Mouse (Mus musculus): ENCODE results near the gene Prcp.

DNA sequence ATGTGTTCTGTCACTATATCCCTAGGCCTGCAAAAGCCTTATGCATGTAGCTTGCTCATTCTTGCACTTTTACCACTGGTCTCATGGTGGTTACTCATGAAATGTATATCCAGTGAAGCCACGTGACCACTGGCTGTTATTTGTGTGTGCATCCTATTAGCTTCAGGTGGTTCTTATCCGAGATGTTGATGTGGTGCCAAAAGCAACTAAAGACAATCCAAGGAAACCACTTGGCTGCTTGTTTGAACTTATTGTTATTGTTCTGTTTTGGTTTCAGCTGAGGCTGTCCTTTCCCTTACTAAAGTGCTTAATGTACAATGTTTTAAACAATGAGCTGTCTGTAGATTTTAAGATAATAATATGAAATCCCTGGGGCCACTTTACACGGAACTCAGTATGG lies 85.5 kb downstream of the Prcp start:
- no peak for TF ChIP-seq POLR2A (IDR thresholded peaks at IDR 0.05; ENCODE audit: extremely low read depth, insufficient read depth, low read length)
- TF ChIP-seq CTCF (IDR thresholded peaks at IDR 0.05; ENCODE audit: low read depth, low read length): no peak
